Mouse (Mus musculus) midbrain, postnatal 0 days (tissue): ENCODE data around the gene Slit3. TPM values are rescaled to one million over a fixed set of nuclear protein-coding genes. Genes with fewer than 3 reads are reported as not detected.
A peak's percentile ranks its signal among the peaks of the same experiment; 100 is the strongest.

Experiments used
- ATAC-seq: fragments of 200-750 bp; cut with Nextera tagmentation; 2 replicates; pipeline ENCODE4 v1.8.0; 2017; ENCODE audit warnings: moderate number of reproducible peaks, mild to moderate bottlenecking, moderate TSS enrichment, moderate library complexity; ENCODE audit not compliant: low FRiP score
- DNase-seq: peaks from one replicate; pipeline ENCODE4 v3.0.0-alpha.2; 2015; ENCODE audit warnings: low spot score
- H3K27ac ChIP-seq: fragments of 300-500 bp; sonication (generic); 2 replicates; pipeline ENCODE4 v1.5.1; 2014; ENCODE audit warnings: low read depth, mild to moderate bottlenecking, low read length, mixed read lengths
- H3K27me3 ChIP-seq: fragments of 300-500 bp; sonication (generic); 2 replicates; pipeline ENCODE4 v1.6.1; 2014; ENCODE audit warnings: low read length, control low read depth, mixed read lengths; ENCODE audit not compliant: insufficient read depth
- H3K36me3 ChIP-seq: fragments of 300-500 bp; sonication (generic); 2 replicates; pipeline ENCODE4 v1.6.1; 2014; ENCODE audit warnings: low read length, control low read depth, mixed read lengths; ENCODE audit not compliant: insufficient read depth
- H3K4me1 ChIP-seq: fragments of 300-500 bp; sonication (generic); 2 replicates; pipeline ENCODE4 v1.6.1; 2014; ENCODE audit warnings: mild to moderate bottlenecking, control low read depth, antibody characterized with exemption, low read length, mixed read lengths; ENCODE audit not compliant: insufficient read depth
- H3K4me2 ChIP-seq: fragments of 300-500 bp; sonication (generic); 2 replicates; pipeline ENCODE4 v1.6.1; 2014; ENCODE audit warnings: low read depth, mild to moderate bottlenecking, low read length, mixed read lengths; ENCODE audit not compliant: poor library complexity, severe bottlenecking
- H3K4me3 ChIP-seq: fragments of 300-500 bp; sonication (generic); 2 replicates; pipeline ENCODE4 v1.5.1; 2014; ENCODE audit warnings: low read depth, mild to moderate bottlenecking, low read length, moderate library complexity
- H3K9ac ChIP-seq: fragments of 300-500 bp; sonication (generic); replicated peaks from 2 replicates; pipeline ENCODE4 v1.6.1; 2014; ENCODE audit warnings: mild to moderate bottlenecking, low read length, moderate library complexity, mixed read lengths; ENCODE audit not compliant: poor library complexity, severe bottlenecking
- H3K9me3 ChIP-seq: fragments of 300-500 bp; sonication (generic); 2 replicates; pipeline ENCODE4 v1.6.1; 2016; ENCODE audit warnings: low read length, control low read depth
- CTCF ChIP-seq: IDR thresholded peaks from 2 replicates; pipeline ENCODE4 v1.5.1; 2016; ENCODE audit warnings: antibody characterized with exemption, mild to moderate bottlenecking
- WGBS: fragments of 180-500 bp; shearing (Covaris S2); extraction: QIAGEN DNeasy Blood & Tissue Kit; methylation state at CpG from one replicate; pipeline ENCODE4 v1.1.7; 2014; 5-methylcytosine and 5-hydroxymethylcytosine counted together
- polyA plus RNA-seq: library from polyadenylated mRNA; unstranded; fragments of >200 nt; fragmentation: Nextera tagmentation; extraction: Ambion mirVana; gene quantifications from 2 replicates; pipeline ENCODE4 v1.2.1, GENCODE M21; 2015
- total RNA-seq: library from RNA; depleted of rRNA; stranded (reverse); fragments of >200 nt; gene quantifications from 2 replicates; pipeline ENCODE4 v1.2.3, GENCODE M21; 2014

Gene Slit3
- total and polyA plus RNA-seq, 2 experiments from 2014 or later = 3.6 to 7.7 TPM

DNA sequence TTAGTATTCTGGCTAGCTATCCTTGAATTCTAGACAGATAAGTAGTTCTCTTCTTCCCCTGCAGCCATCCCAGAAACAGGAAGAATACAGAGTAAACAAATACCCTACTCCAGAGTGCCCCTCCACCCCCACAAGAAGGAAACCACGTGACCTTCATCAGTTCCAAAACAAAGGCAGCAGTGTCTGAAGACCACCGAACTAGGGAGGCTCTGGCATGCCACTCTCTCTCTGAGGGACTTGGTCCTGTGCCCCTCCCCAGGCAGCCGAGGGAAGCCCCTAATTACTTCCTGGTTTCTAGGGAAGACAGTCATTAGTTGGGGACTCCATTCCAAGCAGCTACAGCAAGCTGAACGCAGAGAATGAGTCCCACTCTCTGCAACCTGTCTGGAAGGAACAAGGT, 391.7 kb downstream of the Slit3 start:
- Histone ChIP-seq H3K27me3 (no peaks in the 10 kb centered on the region), H3K9me3 (no peaks in the 10 kb centered on the region), H3K27ac (no peak overlapping the region), H3K4me3 (no peak overlapping the region), H3K4me2 (no peak overlapping the region), H3K9ac (no peak overlapping the region), H3K36me3 (no peaks in the 10 kb centered on the region), H3K4me1 (0 out of 2 replicates have a peak, but pooled peaks cover 5% of the 10 kb centered on the region)
- no peak for TF ChIP-seq CTCF
- DNase-seq = peak; percentile 48
- 26% methylated on average over 4 of the region's 4 CpGs for WGBS
- ATAC-seq = peak; percentile 49; the same call in 1 of the 2 replicates

DNA sequence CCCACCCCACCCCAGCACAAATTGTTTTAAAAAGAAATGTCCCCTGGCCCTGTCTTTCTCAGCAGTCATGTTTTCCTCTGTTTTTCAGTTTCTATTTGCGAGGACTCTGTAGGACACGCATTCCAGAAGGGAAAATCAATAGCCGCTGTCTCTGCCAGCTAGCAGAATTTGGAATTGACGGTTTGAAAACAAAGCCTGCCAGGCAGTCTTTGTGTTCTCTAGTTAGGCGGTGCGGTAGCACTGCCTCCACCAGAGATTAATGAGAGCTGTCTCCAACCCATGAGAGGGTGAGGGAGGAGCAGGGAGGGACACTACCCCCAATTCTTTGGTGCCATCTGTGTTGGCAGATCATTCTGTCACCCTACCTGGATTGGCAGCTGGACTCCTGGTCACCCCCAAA, 392.3 kb downstream of the Slit3 start:
- Histone ChIP-seq H3K4me3 (no peak overlapping the region), H3K27ac (no peak overlapping the region), H3K4me2 (no peak overlapping the region), H3K27me3 (no peaks in the 10 kb centered on the region), H3K9me3 (no peaks in the 10 kb centered on the region), H3K36me3 (no peaks in the 10 kb centered on the region), H3K4me1 (0 out of 2 replicates have a peak, but pooled peaks cover 5% of the 10 kb centered on the region), H3K9ac (no peak overlapping the region)
- no peak for TF ChIP-seq CTCF
- WGBS = 13% methylated on average over 6 of the region's 6 CpGs
- ATAC-seq = no peak
- peak; percentile 40 for DNase-seq

- no peak for ATAC-seq
Measured at GRCm38 (mm10) chr11:35522802-35523452, 401.9 kb downstream of the Slit3 start.

GRCm38 (mm10) chr11:35523773-35524172, 402.7 kb downstream of the Slit3 start:
- no peak overlapping the region for H3K4me3 ChIP-seq
- ATAC-seq (no peak), DNase-seq (no peak)
- H3K4me1 ChIP-seq = no peaks in the 10 kb centered on the region
- no peak overlapping the region for H3K27ac ChIP-seq
- H3K27me3 ChIP-seq = no peaks in the 10 kb centered on the region
- H3K9ac ChIP-seq = no peak overlapping the region
- no peaks in the 10 kb centered on the region for H3K9me3 ChIP-seq
- no peak overlapping the region for H3K4me2 ChIP-seq
- 39% methylated on average over 4 of the region's 4 CpGs for WGBS
- H3K36me3 ChIP-seq = no peaks in the 10 kb centered on the region
- no peak for TF ChIP-seq CTCF

More at GRCm38 (mm10) chr11:35522802-35523452, 401.9 kb downstream of the Slit3 start:
- DNase-seq = no peak
- Histone ChIP-seq H3K4me2 (no peak overlapping the region), H3K9ac (no peak overlapping the region), H3K4me1 (no peaks in the 10 kb centered on the region), H3K4me3 (no peak overlapping the region), H3K27me3 (no peaks in the 10 kb centered on the region), H3K36me3 (no peaks in the 10 kb centered on the region), H3K9me3 (no peaks in the 10 kb centered on the region), H3K27ac (no peak overlapping the region)
- 43% methylated on average over 10 of the region's 10 CpGs for WGBS
- TF ChIP-seq CTCF = no peak

DNA sequence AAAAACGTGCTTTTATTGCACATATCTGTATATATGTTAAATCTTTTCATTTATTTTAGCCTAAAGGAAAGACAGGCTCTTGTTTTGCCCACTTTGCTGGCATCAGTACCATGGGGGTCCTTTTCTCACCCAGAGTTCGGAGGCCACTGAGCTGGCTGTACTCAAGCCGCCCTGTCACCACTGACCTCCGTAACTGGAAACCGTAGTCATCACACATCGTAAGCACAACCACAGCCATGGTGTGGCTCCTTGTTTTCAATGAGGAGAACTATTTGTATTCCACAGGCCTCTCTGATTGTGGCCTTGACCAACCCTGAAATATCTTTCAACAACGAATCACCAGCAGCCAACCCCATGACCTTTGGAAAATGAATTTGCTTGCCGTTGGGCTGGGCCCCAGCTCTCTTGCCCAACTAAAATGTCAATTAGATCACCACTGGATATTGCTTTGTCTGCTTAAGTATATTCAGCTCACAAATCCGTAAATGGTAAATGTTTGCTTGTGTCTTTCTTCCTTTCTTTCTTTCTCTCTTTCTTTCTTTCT, 405.3 kb downstream of the Slit3 start:
- H3K4me1 ChIP-seq = no peaks in the 10 kb centered on the region
- H3K27me3 ChIP-seq = no peaks in the 10 kb centered on the region
- H3K4me2 ChIP-seq = no peak overlapping the region
- H3K36me3 ChIP-seq = no peaks in the 10 kb centered on the region
- no peak overlapping the region for H3K27ac ChIP-seq
- no peaks in the 10 kb centered on the region for H3K9me3 ChIP-seq
- no peak overlapping the region for H3K4me3 ChIP-seq
- no peak for TF ChIP-seq CTCF
- no peak overlapping the region for H3K9ac ChIP-seq
- DNase-seq (no peak), ATAC-seq (no peak)
- WGBS = 89% methylated on average over 9 of the region's 9 CpGs

DNA sequence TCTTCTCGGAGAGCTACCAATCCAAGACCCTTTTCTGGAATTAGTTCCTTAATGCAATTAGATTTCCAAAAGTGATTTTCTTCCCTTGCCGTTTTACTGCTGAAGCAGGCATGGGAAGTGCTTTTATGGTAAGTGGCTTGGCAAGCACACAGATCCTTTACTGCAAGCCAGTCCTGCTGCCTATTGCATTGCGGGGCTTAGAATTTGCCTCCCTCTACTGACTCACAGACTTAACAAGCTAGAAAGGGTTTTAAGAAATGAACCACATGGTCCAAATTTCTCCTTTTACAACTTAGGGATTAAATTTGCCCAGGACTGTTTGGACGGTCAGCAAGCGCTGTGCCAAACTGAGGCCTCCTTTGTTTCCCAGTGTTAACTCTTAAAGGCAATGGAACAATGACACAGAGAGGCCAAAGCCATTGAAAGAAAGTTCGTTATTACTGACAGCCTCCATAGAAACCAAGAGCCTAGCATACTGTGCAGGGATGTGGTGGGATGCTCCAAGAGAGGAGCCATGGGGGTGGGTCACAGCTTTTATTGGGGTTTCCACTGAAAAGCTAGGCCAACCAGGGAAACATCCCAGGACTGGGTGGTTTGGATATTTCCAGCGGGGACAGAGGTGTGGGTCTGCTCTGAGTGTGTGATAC, 406.9 kb downstream of the Slit3 start:
- no peak overlapping the region for H3K27ac ChIP-seq
- WGBS = 33% methylated on average over 7 of the region's 7 CpGs

More for the DNA sequence above, 406.9 kb downstream of the Slit3 start:
- H3K36me3 ChIP-seq = no peaks in the 10 kb centered on the region
- H3K4me2 ChIP-seq = no peak overlapping the region
- TF ChIP-seq CTCF = peak; percentile 31
- DNase-seq (peak; percentile 72), ATAC-seq (no peak)
- no peaks in the 10 kb centered on the region for H3K9me3 ChIP-seq
- H3K4me1 ChIP-seq = no peaks in the 10 kb centered on the region
- H3K4me3 ChIP-seq = no peak overlapping the region
- H3K27me3 ChIP-seq = no peaks in the 10 kb centered on the region
- H3K9ac ChIP-seq = no peak overlapping the region
